Mouse (Mus musculus) thymus, adult 2 months (tissue): ENCODE data around the gene Flg2.

Experiments used
- CTCF ChIP-seq: fragments of 200-500 bp; IDR thresholded peaks from 2 replicates; pipeline ENCODE4 v1.5.1; 2012; ENCODE audit warnings: mild to moderate bottlenecking, control low read depth, low read length, moderate library complexity, borderline replicate concordance; ENCODE audit not compliant: control insufficient read depth, poor library complexity, insufficient read depth; ENCODE audit errors: extremely low read depth
- POLR2A ChIP-seq: fragments of 200-500 bp; IDR thresholded peaks from 2 replicates; pipeline ENCODE4 v1.6.1; 2012; ENCODE audit warnings: mild to moderate bottlenecking, low read length, control low read depth, moderate library complexity; ENCODE audit not compliant: control insufficient read depth, poor library complexity, insufficient read depth; ENCODE audit errors: extremely low read depth

DNA sequence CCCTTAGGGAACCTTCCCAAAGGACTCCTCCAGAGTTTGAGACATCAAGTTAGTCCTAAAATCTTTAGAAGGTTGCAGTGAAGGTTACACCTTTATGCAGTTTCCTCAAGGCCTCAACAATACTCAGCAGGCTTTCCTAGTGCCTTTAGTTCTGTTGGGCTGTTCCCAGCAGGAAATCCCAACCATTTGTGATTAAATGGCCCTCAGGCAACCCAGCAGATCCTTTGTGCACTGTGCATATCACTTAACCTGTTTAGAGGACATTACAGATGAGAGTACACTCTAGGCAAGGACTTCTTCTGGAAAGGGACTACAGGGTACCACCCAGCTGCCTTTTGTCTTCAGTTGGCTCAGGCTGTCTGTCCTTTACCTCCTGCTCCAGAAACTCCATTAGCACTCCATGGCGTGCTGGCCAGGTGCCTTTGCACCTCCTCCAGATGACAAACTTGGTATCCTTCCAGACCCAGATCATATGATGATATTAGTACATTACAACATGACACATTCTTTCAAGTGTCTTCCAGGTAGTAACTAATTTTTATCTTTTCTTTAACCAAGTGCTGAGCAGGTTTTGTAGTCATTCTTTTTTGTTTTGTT, 34.0 kb upstream of the Flg2 start:
- no peak for TF ChIP-seq CTCF
- TF ChIP-seq POLR2A = no peak
